Mouse (Mus musculus) kidney, adult 2 months (tissue): ENCODE measurements around the gene Tro.

Experiments
- CTCF ChIP-seq: fragments of 200-500 bp; conservative IDR thresholded peaks from 2 replicates; pipeline ENCODE4 v1.5.1; 2011; ENCODE audit warnings: low read depth, mild to moderate bottlenecking, control low read depth, low read length, moderate library complexity, mixed read lengths; ENCODE audit not compliant: insufficient read depth, insufficient read length
- POLR2A ChIP-seq: fragments of 200-500 bp; IDR thresholded peaks from one replicate; pipeline ENCODE4 v1.6.1; 2011; ENCODE audit warnings: low read depth, low read length, control low read depth

DNA sequence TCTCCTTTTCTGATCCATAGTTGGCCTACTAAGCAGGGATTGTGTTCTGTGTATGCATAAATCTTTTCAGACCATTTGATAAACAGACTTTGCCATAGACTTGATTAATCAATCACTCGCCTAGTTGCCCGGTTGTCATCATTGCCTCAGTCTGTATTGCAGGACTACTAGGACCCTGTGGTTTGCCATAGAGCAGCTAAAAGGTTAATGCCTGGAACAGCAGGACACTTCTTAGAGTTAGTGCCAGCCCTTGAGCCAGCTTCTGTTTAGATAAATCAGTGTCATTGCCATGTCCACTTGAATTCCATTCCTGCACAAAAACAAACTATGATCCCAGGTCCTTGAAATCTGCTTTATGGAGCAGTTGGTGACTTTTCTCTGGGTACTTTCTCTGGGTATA lies 58.5 kb downstream of the Tro start:
- TF ChIP-seq CTCF (no peak), POLR2A (no peak)
